Mouse (Mus musculus) lung, embryonic 14.5 days (tissue): ENCODE measurements around the gene Cntn3. TPM values are rescaled to one million over a fixed set of nuclear protein-coding genes. Genes with fewer than 3 reads are reported as not detected.
A peak's percentile ranks its signal among the peaks of the same experiment; 100 is the strongest.

Experiments
- ATAC-seq: fragments of 200-750 bp; cut with Nextera tagmentation; 2 replicates; pipeline ENCODE4 v1.8.0; 2017; ENCODE audit warnings: mild to moderate bottlenecking, moderate TSS enrichment, moderate library complexity; ENCODE audit not compliant: insufficient read depth
- DNase-seq: peaks from one replicate; pipeline ENCODE4 v3.0.0-alpha.2; 2015
- H3K27ac ChIP-seq: fragments of 300-500 bp; sonication (generic); 2 replicates; pipeline ENCODE4 v1.5.1; 2014; ENCODE audit warnings: low read depth, mild to moderate bottlenecking, moderate library complexity
- H3K27me3 ChIP-seq: fragments of 300-500 bp; sonication (generic); 2 replicates; pipeline ENCODE4 v1.6.1; 2014; ENCODE audit warnings: low read length, control low read depth; ENCODE audit not compliant: insufficient read depth
- H3K36me3 ChIP-seq: fragments of 300-500 bp; sonication (generic); 2 replicates; pipeline ENCODE4 v1.6.1; 2014; ENCODE audit warnings: control low read depth; ENCODE audit not compliant: insufficient read depth
- H3K4me1 ChIP-seq: fragments of 300-500 bp; sonication (generic); 2 replicates; pipeline ENCODE4 v1.6.1; 2014; ENCODE audit warnings: antibody characterized with exemption, control low read depth; ENCODE audit not compliant: insufficient read depth
- H3K4me2 ChIP-seq: fragments of 300-500 bp; sonication (generic); 2 replicates; pipeline ENCODE4 v1.6.1; 2014; ENCODE audit warnings: mild to moderate bottlenecking
- H3K4me3 ChIP-seq: fragments of 300-500 bp; sonication (generic); 2 replicates; pipeline ENCODE4 v1.5.1; 2014; ENCODE audit warnings: low read depth, low read length
- H3K9ac ChIP-seq: fragments of 300-500 bp; sonication (generic); 2 replicates; pipeline ENCODE4 v1.6.1; 2014
- H3K9me3 ChIP-seq: fragments of 300-500 bp; sonication (generic); 2 replicates; pipeline ENCODE4 v1.6.1; 2016; ENCODE audit warnings: low read depth, low read length, control low read depth
- CTCF ChIP-seq: IDR thresholded peaks from 2 replicates; pipeline ENCODE4 v1.5.1; 2016; ENCODE audit warnings: antibody characterized with exemption, low read depth
- WGBS: fragments of 180-500 bp; shearing (Covaris S2); extraction: QIAGEN DNeasy Blood & Tissue Kit; methylation state at CpG from one replicate; pipeline ENCODE4 v1.1.7; 2014; 5-methylcytosine and 5-hydroxymethylcytosine counted together
- polyA plus RNA-seq: library from polyadenylated mRNA; unstranded; fragments of >200 nt; fragmentation: Nextera tagmentation; extraction: Ambion mirVana; gene quantifications from 2 replicates; pipeline ENCODE4 v1.2.1, GENCODE M21; 2014

The Cntn3 gene
- polyA plus RNA-seq, 1 experiment from 2014 or later = 0.33 TPM

DNA sequence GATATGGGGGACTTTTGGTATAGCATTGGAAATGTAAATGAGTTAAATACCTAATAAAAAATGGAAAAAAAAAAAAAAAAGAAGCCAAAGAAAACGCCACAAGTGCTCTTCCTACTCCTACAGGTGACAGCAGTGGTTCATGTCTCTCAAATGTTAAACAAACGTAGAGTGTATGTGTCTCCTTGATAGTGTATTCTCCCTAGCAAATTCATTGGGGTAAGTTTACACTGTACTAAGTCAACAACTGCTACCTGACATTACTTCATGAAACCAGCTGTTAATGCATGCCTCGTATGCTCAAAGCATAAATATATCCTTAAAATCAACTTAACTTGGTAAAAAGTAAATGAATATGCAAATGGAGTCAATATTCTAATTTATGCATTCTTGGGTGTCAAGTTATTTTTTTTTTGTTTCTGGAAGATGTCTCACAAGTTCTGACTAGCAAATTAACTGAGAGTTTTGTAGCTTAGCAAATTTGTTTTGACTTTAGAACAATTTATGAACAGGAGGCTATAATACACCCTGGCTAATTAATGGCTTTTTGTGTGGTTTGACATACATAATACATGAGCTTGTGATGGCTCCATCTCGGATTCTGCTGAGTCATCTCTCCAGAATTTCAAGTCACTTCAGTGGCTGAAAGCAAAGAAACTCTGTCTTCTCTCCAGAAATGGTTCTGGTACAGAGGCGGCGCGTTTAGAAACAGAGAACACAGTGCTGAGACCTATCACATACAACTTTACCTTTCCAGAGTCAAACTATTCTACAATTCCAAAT is 31.1 kb downstream of the Cntn3 start:
- WGBS = 66% methylated on average over 7 of the region's 7 CpGs

DNA sequence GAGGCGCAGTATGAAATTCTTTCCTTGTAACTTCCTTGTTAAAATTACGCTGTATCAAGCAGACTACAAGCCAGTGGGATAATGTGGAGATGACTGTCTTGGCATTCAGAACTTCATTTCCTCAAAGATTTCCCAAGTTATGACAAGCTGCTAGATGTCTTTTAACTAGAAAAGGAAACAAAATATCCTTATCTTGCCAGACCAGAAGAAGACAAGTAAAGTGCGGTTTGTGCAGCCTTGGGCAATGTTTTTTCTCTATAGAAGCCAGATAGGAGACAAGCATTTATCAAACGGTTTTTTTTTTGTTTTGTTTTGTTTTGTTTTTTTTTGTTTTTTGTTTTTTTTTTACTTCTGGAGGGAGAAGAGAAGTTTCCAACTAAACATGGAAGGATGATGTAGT is 37.3 kb downstream of the Cntn3 start:
- Histone ChIP-seq H3K27ac (no peak overlapping the region), H3K36me3 (no peaks in the 10 kb centered on the region), H3K4me2 (no peak overlapping the region), H3K27me3 (no peaks in the 10 kb centered on the region), H3K9me3 (no peaks in the 10 kb centered on the region), H3K4me1 (no peaks in the 10 kb centered on the region), H3K9ac (no peak overlapping the region), H3K4me3 (no peak overlapping the region)
- 67% methylated on average over 4 of the region's 4 CpGs for WGBS
- DNase-seq (no peak), ATAC-seq (no peak)
- TF ChIP-seq CTCF = no peak

More for the DNA sequence above, 31.1 kb downstream of the Cntn3 start:
- no peak for DNase-seq
- no peaks in the 10 kb centered on the region for H3K9me3 ChIP-seq
- no peak overlapping the region for H3K4me3 ChIP-seq
- H3K36me3 ChIP-seq = no peaks in the 10 kb centered on the region
- no peak overlapping the region for H3K27ac ChIP-seq
- H3K27me3 ChIP-seq = no peaks in the 10 kb centered on the region
- H3K4me1 ChIP-seq = no peaks in the 10 kb centered on the region
- no peak for ATAC-seq
- H3K9ac ChIP-seq = no peak overlapping the region
- no peak for TF ChIP-seq CTCF
- H3K4me2 ChIP-seq = no peak overlapping the region

DNA sequence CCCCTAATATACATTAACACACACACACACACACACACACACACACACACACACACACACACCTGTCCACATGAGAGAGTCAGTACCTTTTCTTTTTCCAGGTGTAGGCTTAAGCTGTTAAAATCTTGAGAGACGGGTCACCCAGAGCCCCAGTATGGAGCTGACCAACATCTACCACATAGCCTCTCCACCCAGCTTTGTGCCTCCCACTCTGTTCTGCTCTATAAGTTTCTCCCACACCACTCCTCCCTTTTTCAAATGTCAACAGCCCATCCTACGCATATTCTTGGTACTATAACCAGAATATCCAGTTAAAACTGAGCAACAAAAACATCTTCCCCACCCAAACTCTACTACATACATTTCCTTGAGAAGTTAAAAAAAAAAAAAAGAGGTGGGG is 49.9 kb downstream of the Cntn3 start:
- DNase-seq (no peak), ATAC-seq (no peak)
- Histone ChIP-seq H3K27me3 (no peaks in the 10 kb centered on the region), H3K27ac (no peak overlapping the region), H3K36me3 (no peaks in the 10 kb centered on the region), H3K9ac (no peak overlapping the region), H3K4me3 (no peak overlapping the region), H3K9me3 (no peaks in the 10 kb centered on the region), H3K4me1 (no peaks in the 10 kb centered on the region), H3K4me2 (no peak overlapping the region)
- WGBS = 60% methylated on average over 2 of the region's 2 CpGs
- no peak for TF ChIP-seq CTCF

DNA sequence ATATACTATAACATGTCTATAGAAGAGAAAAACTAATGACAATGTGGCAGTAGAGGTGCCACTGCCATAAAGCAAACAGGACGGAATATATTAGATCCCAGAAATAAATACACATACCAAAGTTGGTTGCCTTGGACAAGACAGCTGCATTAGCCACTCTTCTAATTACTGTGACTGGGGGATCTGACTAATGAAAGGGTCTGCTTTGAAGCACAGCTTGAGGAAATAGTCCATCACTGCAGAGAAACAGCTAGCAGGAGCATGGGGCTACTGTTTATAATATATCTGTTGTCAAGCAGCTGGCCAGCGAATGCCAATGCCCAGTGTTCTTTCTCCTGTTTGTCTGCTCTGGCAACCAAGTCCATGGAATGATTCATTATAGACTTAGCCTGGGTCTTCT is 51.9 kb downstream of the Cntn3 start:
- Histone ChIP-seq H3K9ac (no peak overlapping the region), H3K36me3 (no peaks in the 10 kb centered on the region), H3K4me1 (no peaks in the 10 kb centered on the region), H3K27me3 (no peaks in the 10 kb centered on the region), H3K9me3 (no peaks in the 10 kb centered on the region), H3K4me3 (no peak overlapping the region), H3K27ac (no peak overlapping the region), H3K4me2 (no peak overlapping the region)
- 48% methylated on average over 2 of the region's 2 CpGs for WGBS
- ATAC-seq (no peak), DNase-seq (no peak)
- no peak for TF ChIP-seq CTCF

DNA sequence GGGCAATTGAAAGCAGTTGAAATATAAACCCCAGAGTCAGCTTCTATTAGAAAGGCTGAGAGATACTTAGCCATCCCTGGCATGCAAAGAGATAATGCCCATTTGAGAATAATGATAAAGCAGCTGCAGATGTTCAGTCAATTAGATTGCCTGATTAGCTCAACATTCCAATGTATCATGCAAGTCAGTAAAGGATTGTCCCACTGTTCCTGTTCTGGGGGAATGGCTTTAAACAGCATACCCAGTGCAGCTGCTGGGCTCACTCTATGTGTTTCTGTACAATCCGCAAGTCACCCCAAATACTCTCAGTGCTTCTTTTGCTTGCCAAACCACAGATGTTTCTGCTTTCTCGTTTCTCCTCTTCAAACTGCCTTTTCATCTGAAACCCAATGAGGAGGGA is 57.7 kb downstream of the Cntn3 start:
- no peak for DNase-seq
- no peak overlapping the region for H3K4me2 ChIP-seq
- H3K4me3 ChIP-seq = no peak overlapping the region
- WGBS = 81% methylated on average over 2 of the region's 2 CpGs
- H3K27ac ChIP-seq = no peak overlapping the region
- no peaks in the 10 kb centered on the region for H3K9me3 ChIP-seq
- no peaks in the 10 kb centered on the region for H3K4me1 ChIP-seq
- H3K36me3 ChIP-seq = no peaks in the 10 kb centered on the region
- no peak overlapping the region for H3K9ac ChIP-seq
- no peak for TF ChIP-seq CTCF
- H3K27me3 ChIP-seq = no peaks in the 10 kb centered on the region
- no peak for ATAC-seq

DNA sequence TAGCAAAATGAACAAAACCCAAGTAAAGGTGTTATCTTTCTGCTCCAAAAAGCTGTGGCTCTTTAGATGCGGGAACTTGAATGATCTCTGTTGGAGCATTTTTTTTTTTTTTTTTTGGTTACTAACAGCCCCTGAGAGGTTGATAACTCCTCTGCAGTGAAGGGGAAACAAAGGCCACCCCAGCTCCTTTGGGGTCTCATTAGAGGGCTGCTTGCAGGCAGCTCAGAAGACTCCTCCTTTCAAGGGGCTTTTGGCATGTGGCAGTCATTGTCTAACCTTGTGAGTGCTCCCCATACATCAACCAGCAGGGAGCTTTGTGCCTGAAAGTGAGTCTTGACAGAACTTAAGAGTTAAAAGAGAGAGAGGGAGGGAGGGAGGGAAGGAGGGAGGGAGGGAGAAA is 60.8 kb downstream of the Cntn3 start:
- Histone ChIP-seq H3K9ac (no peak overlapping the region), H3K9me3 (no peaks in the 10 kb centered on the region), H3K27me3 (no peaks in the 10 kb centered on the region), H3K36me3 (no peaks in the 10 kb centered on the region), H3K4me3 (no peak overlapping the region), H3K4me1 (no peaks in the 10 kb centered on the region), H3K27ac (no peak overlapping the region), H3K4me2 (no peak overlapping the region)
- no peak for TF ChIP-seq CTCF
- DNase-seq (no peak), ATAC-seq (no peak)
- WGBS = 43% methylated on average over 1 of the region's 1 CpGs

DNA sequence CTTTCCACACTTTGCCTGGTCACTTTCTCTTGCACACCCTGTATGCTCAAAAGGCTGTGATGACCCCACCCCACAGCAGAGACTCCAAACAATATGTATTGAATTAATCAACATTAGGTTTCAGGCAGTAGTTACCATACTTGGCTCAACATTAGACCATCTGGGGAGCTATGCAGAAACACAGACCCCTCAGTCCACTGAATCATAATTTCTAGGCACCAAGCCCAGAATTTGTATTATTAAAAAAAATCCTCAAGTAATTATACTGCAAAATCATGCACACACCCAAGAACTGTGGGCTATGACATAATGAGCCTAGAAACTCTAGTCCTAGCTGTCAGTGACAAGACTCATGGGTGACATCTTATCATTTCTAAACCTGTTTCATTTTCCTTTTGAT is 87.4 kb downstream of the Cntn3 start:
- H3K4me1 ChIP-seq = no peaks in the 10 kb centered on the region
- peak; percentile 70 for ATAC-seq
- H3K27ac ChIP-seq = no peak overlapping the region
- H3K4me2 ChIP-seq = no peak overlapping the region
- no peaks in the 10 kb centered on the region for H3K27me3 ChIP-seq
- no peak overlapping the region for H3K4me3 ChIP-seq
- no peak for TF ChIP-seq CTCF
- no peak overlapping the region for H3K9ac ChIP-seq
- no peaks in the 10 kb centered on the region for H3K36me3 ChIP-seq
- no peaks in the 10 kb centered on the region for H3K9me3 ChIP-seq
- peak; percentile 70 for DNase-seq
